8 mouse cellular contexts compared by ENCODE assay signal in the genomic region with DNA sequence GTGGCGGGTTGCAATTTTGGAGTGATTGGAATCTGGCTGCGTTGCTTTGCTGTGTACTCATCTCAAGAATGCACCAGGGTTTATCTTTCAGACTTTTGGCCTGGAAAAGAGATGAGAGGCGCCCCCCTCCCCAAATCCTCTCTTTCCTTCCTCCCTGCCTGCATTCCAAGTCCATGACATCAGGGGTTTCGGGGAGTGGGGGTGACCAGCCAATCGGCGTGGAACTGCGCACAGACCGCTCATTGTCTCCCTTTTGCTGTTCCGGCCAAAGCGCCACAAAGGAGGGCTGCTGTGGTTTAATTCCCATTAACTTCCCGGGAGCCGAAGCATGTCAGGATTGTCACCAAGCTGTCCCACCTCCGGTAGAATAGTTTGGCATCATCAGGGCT. TPM values are rescaled to one million over a fixed set of nuclear protein-coding genes. Genes with fewer than 3 reads are reported as not detected.
DNase-seq lines count a peak whose midpoint lies in the region; ATAC-seq and TF ChIP-seq lines count a peak whose summit lies in the region.

No protein-coding gene starts in this region.

- peak overlapping the region; percentile 100 for H3K27ac ChIP-seq in embryonic facial prominence, embryonic 12.5 days
- H3K27ac ChIP-seq in limb, embryonic 12.5 days: peak overlapping the region; percentile 99
- H3K27ac ChIP-seq in midbrain, embryonic 14.5 days (replicated peaks; ENCODE audit: low read depth, low read length): peak overlapping the region; percentile 97
- H3K27ac ChIP-seq in stomach, postnatal 0 days (replicated peaks): peak overlapping the region; percentile 98

- no peak for TF ChIP-seq EP300 in stomach, postnatal 0 days (optimal IDR thresholded peaks at IDR 0.05)

- WGBS in embryonic facial prominence, embryonic 12.5 days: under 1% methylated on average over 13 of the region's 13 CpGs
- WGBS in limb, embryonic 12.5 days: under 1% methylated on average over 13 of the region's 13 CpGs
- under 1% methylated on average over 13 of the region's 13 CpGs for WGBS in midbrain, embryonic 14.5 days
- WGBS in stomach, postnatal 0 days: under 1% methylated on average over 13 of the region's 13 CpGs

- peak overlapping the region; percentile 84 for H3K4me2 ChIP-seq in embryonic facial prominence, embryonic 12.5 days (replicated peaks)
- peak overlapping the region; percentile 85 for H3K4me2 ChIP-seq in limb, embryonic 12.5 days
- H3K4me2 ChIP-seq in midbrain, embryonic 14.5 days (ENCODE audit: low read length): peak overlapping the region; percentile 90
- H3K4me2 ChIP-seq in stomach, postnatal 0 days (replicated peaks; ENCODE audit: low read depth): peak overlapping the region; percentile 82

- H3K9ac ChIP-seq in embryonic facial prominence, embryonic 12.5 days: peak overlapping the region; percentile 96
- H3K9ac ChIP-seq in limb, embryonic 12.5 days (replicated peaks): peak overlapping the region; percentile 98
- H3K9ac ChIP-seq in midbrain, embryonic 14.5 days (replicated peaks; ENCODE audit: low read length): peak overlapping the region; percentile 96
- peak overlapping the region; percentile 96 for H3K9ac ChIP-seq in stomach, postnatal 0 days (ENCODE audit: low read length)

- peaks cover 41% of the 10 kb centered on the region for H3K4me1 ChIP-seq in embryonic facial prominence, embryonic 12.5 days
- peaks cover 44% of the 10 kb centered on the region for H3K4me1 ChIP-seq in limb, embryonic 12.5 days (replicated peaks)
- H3K4me1 ChIP-seq in midbrain, embryonic 14.5 days (ENCODE audit: control insufficient read depth, insufficient read depth, low read length): peaks cover 37% of the 10 kb centered on the region
- 0 out of 2 replicates have a peak, but pooled peaks cover 5% of the 10 kb centered on the region for H3K4me1 ChIP-seq in stomach, postnatal 0 days (replicated peaks; ENCODE audit: control insufficient read depth, insufficient read depth)

- H3K36me3 ChIP-seq in embryonic facial prominence, embryonic 12.5 days: 0 out of 2 replicates have a peak, but pooled peaks cover 6% of the 10 kb centered on the region
- H3K36me3 ChIP-seq in limb, embryonic 12.5 days: peaks cover 6% of the 10 kb centered on the region; the same call in 1 of the 2 replicates
- H3K36me3 ChIP-seq in midbrain, embryonic 14.5 days (ENCODE audit: control insufficient read depth, insufficient read depth, low read length): no peaks in the 10 kb centered on the region
- H3K36me3 ChIP-seq in stomach, postnatal 0 days (ENCODE audit: control insufficient read depth, insufficient read depth, low read length): no peaks in the 10 kb centered on the region

- peak; percentile 68 for ATAC-seq in embryonic facial prominence, embryonic 12.5 days (ENCODE audit: insufficient number of reproducible peaks, insufficient read depth, low FRiP score, low TSS enrichment)
- ATAC-seq in limb, embryonic 12.5 days (ENCODE audit: insufficient number of reproducible peaks, insufficient read depth, low FRiP score, low TSS enrichment, low read depth): peak; percentile 61; the same call in 1 of the 2 replicates
- ATAC-seq in midbrain, embryonic 14.5 days (ENCODE audit: low FRiP score, low TSS enrichment): peak; percentile 81
- ATAC-seq in stomach, postnatal 0 days (ENCODE audit: low FRiP score, low TSS enrichment): peak; percentile 56; the same call in 1 of the 2 replicates

- H3K4me3 ChIP-seq in embryonic facial prominence, embryonic 12.5 days: peak overlapping the region; percentile 87
- peak overlapping the region; percentile 86 for H3K4me3 ChIP-seq in limb, embryonic 12.5 days (replicated peaks)
- H3K4me3 ChIP-seq in midbrain, embryonic 14.5 days (replicated peaks; ENCODE audit: low read depth, low read length): peak overlapping the region; percentile 95
- H3K4me3 ChIP-seq in stomach, postnatal 0 days (ENCODE audit: low read depth, low read length): peak overlapping the region; percentile 79

- DNase-seq in spleen, adult 18-20 months: peak; percentile 15 to 16
- no peak for DNase-seq in spleen, postnatal 4 days (ENCODE audit: low spot score in 2 of 2)
- peak; percentile 83 for DNase-seq in heart, adult 8-10 months (ENCODE audit: low spot score)
- DNase-seq in kidney, adult 9 months: peak; percentile 61
- DNase-seq in midbrain, embryonic 14.5 days: peak; percentile 87
- peak; percentile 72 for DNase-seq in stomach, postnatal 0 days (ENCODE audit: low spot score)

- H3K9me3 ChIP-seq in embryonic facial prominence, embryonic 12.5 days: no peaks in the 10 kb centered on the region
- no peaks in the 10 kb centered on the region for H3K9me3 ChIP-seq in limb, embryonic 12.5 days
- no peaks in the 10 kb centered on the region for H3K9me3 ChIP-seq in midbrain, embryonic 14.5 days (ENCODE audit: control insufficient read depth, low read length)
- H3K9me3 ChIP-seq in stomach, postnatal 0 days (ENCODE audit: control insufficient read depth, low read length): no peaks in the 10 kb centered on the region

- TF ChIP-seq CTCF in stomach, postnatal 0 days (IDR thresholded peaks at IDR 0.05; ENCODE audit: low read depth): no peak

- no peaks in the 10 kb centered on the region for H3K27me3 ChIP-seq in embryonic facial prominence, embryonic 12.5 days
- H3K27me3 ChIP-seq in limb, embryonic 12.5 days: no peaks in the 10 kb centered on the region
- peaks cover 6% of the 10 kb centered on the region; the same call in 1 of the 2 replicates for H3K27me3 ChIP-seq in midbrain, embryonic 14.5 days (ENCODE audit: control insufficient read depth, insufficient read depth, low read length)
- no peaks in the 10 kb centered on the region for H3K27me3 ChIP-seq in stomach, postnatal 0 days (ENCODE audit: control insufficient read depth, insufficient read depth, low read length)

RNA-seq across cellular contexts. Expression of gene Cnn3, which starts 1.2 kb away (rescaled TPM):
- 896 and 941 TPM in 2 replicates for polyA plus RNA-seq in embryonic facial prominence, embryonic 12.5 days (2016; fragmentation: Nextera tagmentation; extraction: Ambion mirVana)
- total RNA-seq in heart, adult 8-10 months (2022): 10 to 100 TPM; 30.4 to 35.4 (median 33.8) TPM
- polyA plus RNA-seq in limb, embryonic 12.5 days (2016; fragmentation: Nextera tagmentation; extraction: Ambion mirVana): 852 and 858 TPM in 2 replicates
- polyA plus RNA-seq in midbrain, embryonic 14.5 days (2014; fragmentation: Nextera tagmentation; extraction: Ambion mirVana): 417 and 560 TPM in 2 replicates
- 280 and 301 TPM in 2 replicates for polyA plus RNA-seq in stomach, postnatal 0 days (2015; fragmentation: Nextera tagmentation; extraction: Ambion mirVana)

Comparison
In these comparisons a context has a peak if more than half of its experiments do, and no peak if none do; other contexts are left out.
1. DNase-seq: peak in spleen, adult 18-20 months (2 of 2), heart, adult 8-10 months (single experiment), kidney, adult 9 months (single experiment), midbrain, embryonic 14.5 days (single experiment) and stomach, postnatal 0 days (single experiment); none in spleen, postnatal 4 days (0 of 2).
2. Peak in every context shown above with its lines, with median percentiles within 50 percentile points of each other: ATAC-seq, H3K27ac ChIP-seq, H3K4me2 ChIP-seq, H3K4me3 ChIP-seq and H3K9ac ChIP-seq.